In the genomic region with DNA sequence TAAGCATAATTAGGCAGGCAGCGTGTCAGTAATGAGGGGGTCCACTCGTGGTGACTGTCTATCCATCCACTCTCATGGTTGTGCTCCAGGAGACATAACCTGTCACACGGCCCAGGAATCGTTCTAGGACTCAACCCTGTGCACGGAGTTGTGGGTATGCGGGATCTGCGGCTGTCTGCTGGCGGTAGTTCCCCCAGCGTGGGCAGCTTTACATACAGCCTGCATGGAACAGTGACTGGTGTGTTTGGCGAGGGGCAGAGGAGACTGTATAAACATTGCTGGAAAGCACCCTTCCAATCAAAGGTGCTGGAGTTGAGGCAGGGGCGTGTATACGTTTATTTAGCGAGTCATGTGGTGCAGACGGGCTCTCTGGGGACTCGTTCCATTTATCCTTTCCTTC, we compare ENCODE assay signal across 23 mouse cellular contexts. TPM values are rescaled to one million over a fixed set of nuclear protein-coding genes. Genes with fewer than 3 reads are reported as not detected.
A peak's percentile ranks its signal among the peaks of the same experiment; 100 is the strongest.
DNase-seq lines count a peak whose midpoint lies in the region; ATAC-seq and TF ChIP-seq lines count a peak whose summit lies in the region.
"Had no signal": no experiment of that assay in that cellular context is flagged by ENCODE, and none has a peak within 500 bp of the region (broad histone marks: within the 10 kb centered on the region; RNA-seq: fewer than 3 reads in every experiment).

No protein-coding gene starts in this region.

- no peak for DNase-seq in layer of hippocampus, adult 2 months (ENCODE audit: low spot score in 2 of 2)
- no peak for DNase-seq in layer of hippocampus, adult 11-12 months (ENCODE audit: low spot score)
- peak; percentile 4 for DNase-seq in 3T3-L1 (ENCODE audit: low read depth, low spot score)
- DNase-seq in embryo, embryonic 10.5 days (ENCODE audit: low spot score), result no peak
- no peak for DNase-seq in thymus, adult 18-20 months
- no peak for DNase-seq in left cerebral cortex, adult 18-20 months (ENCODE audit: low spot score in 2 of 2)
- DNase-seq: adrenal gland, adult 2 months; cerebellum, adult 9-10 months; left cerebral cortex, postnatal 4 days; liver; lung, adult 18-20 months; right cerebral cortex, postnatal 14 days; spleen, adult 18-20 months; thymus, postnatal 14 days had no signal

- peak overlapping the region; percentile 12; the same call in 1 of the 2 replicates for H3K27ac ChIP-seq in layer of hippocampus, adult 2 months
- H3K27ac ChIP-seq in intestine, embryonic 15.5 days, result no peak overlapping the region
- H3K27ac ChIP-seq in midbrain, embryonic 16.5 days (ENCODE audit: low read length), result no peak overlapping the region
- H3K27ac ChIP-seq: embryonic facial prominence, embryonic 12.5 days; forebrain, embryonic 15.5 days; heart, embryonic 10.5 days; hindbrain, embryonic 10.5 days; kidney, postnatal 0 days; left cerebral cortex, adult 2 months; neural tube, embryonic 15.5 days had no signal

- no peaks in the 10 kb centered on the region for H3K9me3 ChIP-seq in intestine, embryonic 15.5 days
- no peaks in the 10 kb centered on the region for H3K9me3 ChIP-seq in midbrain, embryonic 16.5 days (replicated peaks; ENCODE audit: control insufficient read depth, low read length, poor library complexity, severe bottlenecking)
- H3K9me3 ChIP-seq: embryonic facial prominence, embryonic 12.5 days; forebrain, embryonic 15.5 days; heart, embryonic 10.5 days; hindbrain, embryonic 10.5 days; neural tube, embryonic 15.5 days had no signal

- H3K4me3 ChIP-seq in layer of hippocampus, adult 2 months, result no peak overlapping the region
- no peak overlapping the region for H3K4me3 ChIP-seq in intestine, embryonic 15.5 days (replicated peaks)
- no peak overlapping the region for H3K4me3 ChIP-seq in midbrain, embryonic 16.5 days (ENCODE audit: low read depth, low read length)
- H3K4me3 ChIP-seq: embryonic facial prominence, embryonic 12.5 days; forebrain, embryonic 15.5 days; heart, embryonic 10.5 days; hindbrain, embryonic 10.5 days; left cerebral cortex, adult 2 months; neural tube, embryonic 15.5 days had no signal

- peak overlapping the region; percentile 41 for H3K4me2 ChIP-seq in intestine, embryonic 15.5 days (replicated peaks)
- no peak overlapping the region for H3K4me2 ChIP-seq in midbrain, embryonic 16.5 days (ENCODE audit: low read length)
- H3K4me2 ChIP-seq: embryonic facial prominence, embryonic 12.5 days; forebrain, embryonic 15.5 days; neural tube, embryonic 15.5 days had no signal

- no peaks in the 10 kb centered on the region for H3K4me1 ChIP-seq in intestine, embryonic 15.5 days (replicated peaks)
- peaks cover 10% of the 10 kb centered on the region for H3K4me1 ChIP-seq in midbrain, embryonic 16.5 days (ENCODE audit: control insufficient read depth, insufficient read depth, low read length)
- H3K4me1 ChIP-seq: embryonic facial prominence, embryonic 12.5 days had no signal

- H3K27me3 ChIP-seq in intestine, embryonic 15.5 days (replicated peaks), result no peaks in the 10 kb centered on the region
- H3K27me3 ChIP-seq in midbrain, embryonic 16.5 days (ENCODE audit: control insufficient read depth, insufficient read depth, low read depth, low read length), result no peaks in the 10 kb centered on the region
- H3K27me3 ChIP-seq: embryonic facial prominence, embryonic 12.5 days; forebrain, embryonic 15.5 days; neural tube, embryonic 15.5 days had no signal

- H3K9ac ChIP-seq in intestine, embryonic 15.5 days, result no peak overlapping the region
- no peak overlapping the region for H3K9ac ChIP-seq in midbrain, embryonic 16.5 days (ENCODE audit: low read depth, low read length)
- H3K9ac ChIP-seq: embryonic facial prominence, embryonic 12.5 days; forebrain, embryonic 15.5 days; neural tube, embryonic 15.5 days had no signal

- ATAC-seq in intestine, embryonic 15.5 days, result 0 out of 2 replicates have a peak, but pooled peaks have one; percentile 39
- peak; percentile 37; the same call in 1 of the 2 replicates for ATAC-seq in midbrain, embryonic 16.5 days
- ATAC-seq: forebrain, embryonic 15.5 days had no signal

- no peak for TF ChIP-seq CTCF in layer of hippocampus, adult 2 months (conservative IDR thresholded peaks at IDR 0.05)

- H3K36me3 ChIP-seq in intestine, embryonic 15.5 days, result no peaks in the 10 kb centered on the region
- no peaks in the 10 kb centered on the region for H3K36me3 ChIP-seq in midbrain, embryonic 16.5 days (ENCODE audit: control insufficient read depth, insufficient read depth, low read length)
- H3K36me3 ChIP-seq: embryonic facial prominence, embryonic 12.5 days; forebrain, embryonic 15.5 days; heart, embryonic 10.5 days; hindbrain, embryonic 10.5 days; neural tube, embryonic 15.5 days had no signal

- 39% methylated on average over 15 of the region's 15 CpGs for WGBS in intestine, embryonic 15.5 days
- 68% methylated on average over 15 of the region's 15 CpGs for WGBS in midbrain, embryonic 16.5 days

RNA-seq across cellular contexts. Expression of a gene that starts 58.5 kb away (rescaled TPM):
- 100 to 1,000 TPM; 125 to 133 TPM for total RNA-seq in layer of hippocampus, adult 2 months (2021)
- polyA plus RNA-seq in intestine, embryonic 15.5 days (2015; fragmentation: Nextera tagmentation; extraction: Ambion mirVana), result 0.39 and 0.40 TPM in 2 replicates
- 25.9 and 38.6 TPM in 2 replicates for polyA plus RNA-seq in midbrain, embryonic 16.5 days (2015; fragmentation: Nextera tagmentation; extraction: Ambion mirVana)
- total RNA-seq in left cerebral cortex, adult 18-20 months (2021), result 10 to 100 TPM; 29.9 to 37.4 TPM
